Mouse (Mus musculus): ENCODE results near the gene Iscu. TPM values are rescaled to one million over a fixed set of nuclear protein-coding genes. Genes with fewer than 3 reads are reported as not detected.

The Iscu gene
- polyA plus RNA-seq (2015; fragmentation: Nextera tagmentation; extraction: Ambion mirVana) = 107 and 110 TPM in 2 replicates

DNA sequence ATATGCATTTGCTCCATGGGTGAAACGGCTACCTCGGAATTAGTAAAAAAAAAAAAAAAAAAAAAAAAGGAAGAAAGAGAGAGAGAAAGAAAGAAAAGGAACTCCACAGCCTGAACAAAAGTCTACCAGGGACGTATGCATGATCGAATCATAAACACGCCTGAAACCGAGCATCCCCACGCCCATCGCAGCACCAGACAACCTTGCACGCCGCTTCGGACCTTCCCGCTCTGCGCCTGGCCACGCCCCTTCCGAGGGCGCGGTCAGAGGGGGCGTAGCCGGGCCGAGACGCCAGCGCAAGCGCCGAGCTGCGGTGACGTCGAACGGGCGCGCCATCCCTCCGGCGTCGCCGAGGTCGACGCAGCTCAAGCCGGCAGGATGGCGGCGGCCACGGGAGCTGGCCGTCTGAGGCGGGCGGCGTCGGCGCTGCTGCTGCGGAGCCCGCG, at the start of gene Iscu, which contains the start of gene Sart3:
Iscu (plus strand) TSS at position 299 of the 446 bp plus-strand sequence.
Sart3 (minus strand) TSS at position 61 of the 446 bp plus-strand sequence.
- peak within 1 kb of the TSS; percentile 99 for H3K4me3 ChIP-seq (ENCODE audit: low read length)
- under 1% methylated on average over 45 of the region's 49 CpGs for WGBS
- no peaks in the 10 kb centered on the region for H3K27me3 ChIP-seq (ENCODE audit: insufficient read depth, low read length)
- H3K4me1 ChIP-seq (ENCODE audit: insufficient read depth, low read length) = peaks cover 24% of the 10 kb centered on the region
- H3K4me2 ChIP-seq (replicated peaks; ENCODE audit: low read depth, low read length) = peak within 1 kb of the TSS; percentile 86
- peak within 1 kb of the TSS; percentile 97 for H3K27ac ChIP-seq (ENCODE audit: low read length)
- ATAC-seq (ENCODE audit: low FRiP score, low TSS enrichment) = peak; percentile 89
- H3K36me3 ChIP-seq (ENCODE audit: insufficient read depth, low read length) = peaks cover 32% of the 10 kb centered on the region
- H3K9ac ChIP-seq (replicated peaks; ENCODE audit: low read length) = peak within 1 kb of the TSS; percentile 96
- no peaks in the 10 kb centered on the region for H3K9me3 ChIP-seq (ENCODE audit: low read length)

DNA sequence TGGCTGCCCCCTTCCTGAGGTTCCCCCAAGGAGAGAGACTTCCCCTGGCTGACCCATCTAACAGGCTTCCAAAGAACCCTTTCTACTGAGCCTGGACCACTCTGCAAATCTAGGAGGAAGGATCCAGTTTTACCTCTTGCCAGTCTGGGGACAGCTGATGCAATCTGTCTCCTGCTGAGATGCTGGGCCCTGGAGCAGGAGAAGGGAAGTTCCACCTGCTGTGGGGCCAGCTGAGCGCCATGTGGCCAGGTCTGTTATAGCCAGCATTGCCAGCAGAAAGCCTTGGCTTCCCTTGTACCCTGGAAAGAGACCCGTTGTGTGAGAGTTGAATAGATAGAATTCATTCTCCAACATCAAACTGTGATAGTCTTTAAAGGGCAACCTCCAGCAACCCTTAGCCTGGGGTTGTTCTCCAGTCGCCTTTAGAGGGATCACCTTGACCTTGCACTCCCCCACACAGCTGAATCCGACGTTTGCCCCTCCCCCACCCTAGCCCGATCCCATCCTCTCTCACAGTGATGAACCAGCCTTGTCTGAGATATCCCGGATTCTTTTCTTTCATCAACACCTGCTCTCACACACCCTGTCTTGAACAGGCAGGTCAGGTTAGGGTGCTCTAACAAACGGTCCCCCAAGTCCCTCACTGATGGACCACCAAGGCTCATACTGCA, 48.8 kb upstream of the Iscu start:
- Histone ChIP-seq H3K27ac (ENCODE audit: low read length) (no peak overlapping the region), H3K9me3 (ENCODE audit: low read length) (no peaks in the 10 kb centered on the region), H3K36me3 (ENCODE audit: insufficient read depth, low read length) (no peaks in the 10 kb centered on the region), H3K4me3 (ENCODE audit: low read length) (no peak overlapping the region), H3K4me1 (ENCODE audit: insufficient read depth, low read length) (no peaks in the 10 kb centered on the region), H3K4me2 (replicated peaks; ENCODE audit: low read depth, low read length) (no peak overlapping the region), H3K9ac (replicated peaks; ENCODE audit: low read length) (no peak overlapping the region), H3K27me3 (ENCODE audit: insufficient read depth, low read length) (no peaks in the 10 kb centered on the region)
- 0 out of 2 replicates have a peak, but pooled peaks have one; percentile 2 for ATAC-seq (ENCODE audit: low FRiP score, low TSS enrichment)
- 38% methylated on average over 8 of the region's 8 CpGs for WGBS

DNA sequence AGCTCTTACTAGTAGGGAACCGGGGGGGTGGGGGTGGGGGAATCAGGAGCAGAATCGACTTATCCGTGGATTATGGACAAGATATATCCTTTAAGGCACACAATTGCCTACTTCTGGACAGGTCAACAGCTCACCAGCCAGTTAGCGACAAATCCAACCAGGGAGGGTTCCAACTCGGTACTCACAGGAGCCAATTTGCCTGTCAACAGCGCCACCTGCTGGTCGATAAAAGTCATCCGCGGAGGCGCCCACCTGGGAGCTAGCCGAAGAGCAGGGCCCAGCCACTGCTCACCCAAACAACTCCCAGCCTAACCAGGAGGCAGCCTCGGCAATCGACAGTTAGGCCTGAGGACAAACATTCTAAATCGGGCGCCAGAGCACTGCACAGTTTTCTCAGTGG, 48.1 kb upstream of the Iscu start, which contains the start of gene 1700069L16Rik:
1700069L16Rik (minus strand) TSS at position 327 of the 400 bp plus-strand sequence.
- no peak within 1 kb of the TSS for H3K4me3 ChIP-seq (ENCODE audit: low read length)
- H3K9me3 ChIP-seq (ENCODE audit: low read length) = no peaks in the 10 kb centered on the region
- peak; percentile 35; the same call in 1 of the 2 replicates for ATAC-seq (ENCODE audit: low FRiP score, low TSS enrichment)
- H3K4me2 ChIP-seq (replicated peaks; ENCODE audit: low read depth, low read length) = no peak within 1 kb of the TSS
- H3K36me3 ChIP-seq (ENCODE audit: insufficient read depth, low read length) = no peaks in the 10 kb centered on the region
- H3K4me1 ChIP-seq (ENCODE audit: insufficient read depth, low read length) = no peaks in the 10 kb centered on the region
- no peak within 1 kb of the TSS for H3K27ac ChIP-seq (ENCODE audit: low read length)
- no peak within 1 kb of the TSS for H3K9ac ChIP-seq (replicated peaks; ENCODE audit: low read length)
- WGBS = 3% methylated on average over 15 of the region's 15 CpGs
- no peaks in the 10 kb centered on the region for H3K27me3 ChIP-seq (ENCODE audit: insufficient read depth, low read length)

DNA sequence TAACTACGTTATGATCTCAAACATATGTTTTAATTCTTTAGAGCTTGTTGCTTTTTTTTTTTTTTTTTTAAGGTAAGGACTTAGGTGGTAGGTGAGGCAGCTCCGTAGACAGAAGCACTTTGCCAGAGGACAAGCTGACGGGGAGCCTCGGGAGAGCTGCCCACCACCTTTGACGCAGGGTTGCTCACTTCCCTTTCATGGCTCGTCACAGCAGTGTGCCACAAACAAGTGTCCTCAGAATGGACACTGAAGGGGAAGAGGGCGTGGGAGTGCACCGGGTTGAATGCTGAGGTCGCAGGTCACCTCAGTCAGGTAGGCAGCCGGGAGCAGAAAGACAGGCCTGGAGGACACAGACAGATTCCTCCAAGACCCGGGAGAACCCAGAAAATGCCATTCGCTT, 47.1 kb upstream of the Iscu start:
- H3K9ac ChIP-seq (replicated peaks; ENCODE audit: low read length) = no peak overlapping the region
- no peaks in the 10 kb centered on the region for H3K36me3 ChIP-seq (ENCODE audit: insufficient read depth, low read length)
- 0 out of 2 replicates have a peak, but pooled peaks cover under 1% of the 10 kb centered on the region for H3K4me1 ChIP-seq (ENCODE audit: insufficient read depth, low read length)
- H3K27ac ChIP-seq (ENCODE audit: low read length) = no peak overlapping the region
- no peaks in the 10 kb centered on the region for H3K9me3 ChIP-seq (ENCODE audit: low read length)
- ATAC-seq (ENCODE audit: low FRiP score, low TSS enrichment) = no peak
- H3K4me3 ChIP-seq (ENCODE audit: low read length) = no peak overlapping the region
- WGBS = 57% methylated on average over 12 of the region's 12 CpGs
- no peak overlapping the region for H3K4me2 ChIP-seq (replicated peaks; ENCODE audit: low read depth, low read length)
- no peaks in the 10 kb centered on the region for H3K27me3 ChIP-seq (ENCODE audit: insufficient read depth, low read length)

DNA sequence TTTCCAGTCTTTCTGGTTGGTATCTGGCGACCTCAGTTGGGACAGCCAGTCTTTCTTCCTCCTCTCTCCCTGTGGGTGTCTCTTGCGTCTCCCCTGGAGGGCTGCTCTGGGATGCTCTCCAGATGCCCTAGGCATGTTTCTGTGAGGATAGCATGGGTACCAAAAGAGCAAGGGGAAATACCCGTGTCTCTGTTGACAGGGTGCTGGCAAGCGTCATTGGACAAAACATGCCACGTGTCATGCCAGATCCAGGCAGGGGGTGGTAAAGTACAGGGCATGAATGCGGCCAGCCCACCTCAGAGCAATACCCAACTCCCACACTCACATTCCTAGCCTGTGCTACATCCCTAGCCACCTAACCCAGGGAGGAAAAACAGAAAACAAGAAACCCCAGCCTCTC, 45.9 kb upstream of the Iscu start:
- WGBS = 80% methylated on average over 6 of the region's 6 CpGs
- Histone ChIP-seq H3K4me1 (ENCODE audit: insufficient read depth, low read length) (peaks cover 5% of the 10 kb centered on the region; the same call in 1 of the 2 replicates), H3K9ac (replicated peaks; ENCODE audit: low read length) (no peak overlapping the region), H3K36me3 (ENCODE audit: insufficient read depth, low read length) (no peaks in the 10 kb centered on the region), H3K4me2 (replicated peaks; ENCODE audit: low read depth, low read length) (no peak overlapping the region), H3K9me3 (ENCODE audit: low read length) (no peaks in the 10 kb centered on the region), H3K27me3 (ENCODE audit: insufficient read depth, low read length) (no peaks in the 10 kb centered on the region), H3K27ac (ENCODE audit: low read length) (no peak overlapping the region), H3K4me3 (ENCODE audit: low read length) (no peak overlapping the region)
- ATAC-seq (ENCODE audit: low FRiP score, low TSS enrichment) = no peak

DNA sequence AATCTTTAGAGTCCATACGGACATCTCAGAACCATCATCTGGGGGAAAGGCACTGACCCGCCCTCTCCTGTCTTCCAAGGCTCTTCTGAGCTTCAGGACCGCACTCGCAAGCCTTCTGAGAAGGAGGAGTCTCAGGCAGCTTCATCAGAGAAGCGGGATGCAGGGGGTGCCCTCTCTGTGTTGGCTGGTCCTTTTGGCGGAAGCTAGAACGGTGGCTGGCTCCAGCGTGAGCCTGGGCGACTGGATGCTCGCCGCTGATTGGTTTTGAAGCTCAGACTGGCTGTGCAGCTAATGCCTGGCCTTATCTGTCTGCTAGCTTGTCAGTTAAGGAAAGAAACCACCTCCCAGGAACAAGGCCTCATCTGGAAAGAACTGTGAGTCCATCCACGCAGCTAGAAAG, 45.3 kb upstream of the Iscu start:
- Histone ChIP-seq H3K9ac (replicated peaks; ENCODE audit: low read length) (no peak overlapping the region), H3K4me3 (ENCODE audit: low read length) (no peak overlapping the region), H3K4me1 (ENCODE audit: insufficient read depth, low read length) (peaks cover 5% of the 10 kb centered on the region; the same call in 1 of the 2 replicates), H3K27me3 (ENCODE audit: insufficient read depth, low read length) (no peaks in the 10 kb centered on the region), H3K27ac (ENCODE audit: low read length) (no peak overlapping the region), H3K36me3 (ENCODE audit: insufficient read depth, low read length) (no peaks in the 10 kb centered on the region), H3K9me3 (ENCODE audit: low read length) (no peaks in the 10 kb centered on the region), H3K4me2 (replicated peaks; ENCODE audit: low read depth, low read length) (no peak overlapping the region)
- 68% methylated on average over 12 of the region's 12 CpGs for WGBS
- no peak for ATAC-seq (ENCODE audit: low FRiP score, low TSS enrichment)

DNA sequence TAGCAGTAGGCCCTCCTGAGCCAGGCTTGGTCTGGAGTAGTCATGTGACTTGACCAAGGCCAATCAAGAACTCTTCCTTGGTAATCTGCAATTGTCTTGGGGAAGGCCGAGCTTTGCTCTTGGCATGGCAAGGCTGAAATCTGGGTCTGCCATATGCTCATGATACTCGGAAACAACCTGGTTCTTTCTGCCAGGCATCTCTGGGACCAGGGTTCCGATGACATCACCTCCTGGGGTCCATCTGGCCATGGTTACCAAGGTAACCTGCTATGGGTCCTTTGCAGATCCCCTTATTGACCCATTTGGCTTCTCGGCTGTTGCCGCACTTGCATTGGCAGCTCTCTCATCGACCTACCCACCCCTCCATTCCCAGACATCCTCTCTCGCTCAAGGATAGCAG, 44.5 kb upstream of the Iscu start:
- Histone ChIP-seq H3K27ac (ENCODE audit: low read length) (no peak overlapping the region), H3K4me3 (ENCODE audit: low read length) (no peak overlapping the region), H3K36me3 (ENCODE audit: insufficient read depth, low read length) (no peaks in the 10 kb centered on the region), H3K9ac (replicated peaks; ENCODE audit: low read length) (no peak overlapping the region), H3K9me3 (ENCODE audit: low read length) (no peaks in the 10 kb centered on the region), H3K27me3 (ENCODE audit: insufficient read depth, low read length) (no peaks in the 10 kb centered on the region), H3K4me1 (ENCODE audit: insufficient read depth, low read length) (peaks cover 5% of the 10 kb centered on the region; the same call in 1 of the 2 replicates), H3K4me2 (replicated peaks; ENCODE audit: low read depth, low read length) (no peak overlapping the region)
- 80% methylated on average over 7 of the region's 7 CpGs for WGBS
- no peak for ATAC-seq (ENCODE audit: low FRiP score, low TSS enrichment)

DNA sequence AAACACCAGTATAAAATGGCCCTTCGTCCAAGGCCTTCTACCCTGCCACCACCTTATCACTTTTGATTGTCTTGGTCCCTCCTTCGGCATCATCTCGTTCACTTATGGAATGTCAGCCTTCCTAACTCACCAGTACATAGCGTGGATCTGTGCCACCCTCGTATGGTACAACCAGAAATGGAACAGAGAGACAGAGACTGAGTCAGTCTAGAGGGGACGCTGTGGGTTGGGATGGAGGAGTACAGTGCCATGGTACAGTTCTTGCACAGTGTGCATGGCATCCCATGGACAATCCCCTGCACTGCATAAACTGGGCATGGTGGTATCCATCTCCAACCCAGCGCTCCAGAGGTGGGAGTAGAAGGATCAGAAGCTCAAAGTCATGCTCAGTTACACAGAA, 43.9 kb upstream of the Iscu start:
- Histone ChIP-seq H3K4me2 (replicated peaks; ENCODE audit: low read depth, low read length) (no peak overlapping the region), H3K27me3 (ENCODE audit: insufficient read depth, low read length) (no peaks in the 10 kb centered on the region), H3K4me1 (ENCODE audit: insufficient read depth, low read length) (peaks cover 5% of the 10 kb centered on the region; the same call in 1 of the 2 replicates), H3K9ac (replicated peaks; ENCODE audit: low read length) (no peak overlapping the region), H3K9me3 (ENCODE audit: low read length) (no peaks in the 10 kb centered on the region), H3K27ac (ENCODE audit: low read length) (no peak overlapping the region), H3K36me3 (ENCODE audit: insufficient read depth, low read length) (no peaks in the 10 kb centered on the region), H3K4me3 (ENCODE audit: low read length) (no peak overlapping the region)
- no peak for ATAC-seq (ENCODE audit: low FRiP score, low TSS enrichment)
- WGBS = 83% methylated on average over 7 of the region's 7 CpGs

DNA sequence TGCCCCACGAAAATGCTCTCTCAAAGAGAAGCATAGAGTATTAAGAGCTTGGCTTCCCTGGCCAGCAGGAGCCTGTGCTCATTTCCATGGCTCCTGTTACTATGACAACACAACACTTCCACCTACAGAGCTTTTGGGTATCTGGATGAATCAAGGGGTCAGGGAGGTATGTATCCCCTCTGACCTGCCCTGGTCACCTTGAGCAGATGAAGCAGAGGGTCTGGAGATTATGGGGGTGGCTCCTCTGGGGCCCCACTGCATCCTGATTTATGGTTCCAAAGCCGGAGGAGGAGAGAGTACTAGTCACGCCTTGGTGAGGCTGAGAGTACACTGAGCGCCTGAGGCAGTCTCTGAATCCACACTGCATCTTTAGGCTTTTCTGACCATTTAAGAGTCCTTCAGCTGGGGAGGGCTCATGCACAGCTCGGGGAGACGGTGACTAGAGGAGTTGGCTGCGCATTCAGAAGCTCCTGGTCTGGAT, 41.9 kb upstream of the Iscu start:
- no peak overlapping the region for H3K27ac ChIP-seq (ENCODE audit: low read length)
- no peak for ATAC-seq (ENCODE audit: low FRiP score, low TSS enrichment)
- 25% methylated on average over 7 of the region's 7 CpGs for WGBS
- no peaks in the 10 kb centered on the region for H3K9me3 ChIP-seq (ENCODE audit: low read length)
- no peak overlapping the region for H3K4me3 ChIP-seq (ENCODE audit: low read length)
- no peak overlapping the region for H3K9ac ChIP-seq (replicated peaks; ENCODE audit: low read length)
- no peak overlapping the region for H3K4me2 ChIP-seq (replicated peaks; ENCODE audit: low read depth, low read length)
- no peaks in the 10 kb centered on the region for H3K36me3 ChIP-seq (ENCODE audit: insufficient read depth, low read length)
- H3K27me3 ChIP-seq (ENCODE audit: insufficient read depth, low read length) = no peaks in the 10 kb centered on the region
- peaks cover 12% of the 10 kb centered on the region for H3K4me1 ChIP-seq (ENCODE audit: insufficient read depth, low read length)

DNA sequence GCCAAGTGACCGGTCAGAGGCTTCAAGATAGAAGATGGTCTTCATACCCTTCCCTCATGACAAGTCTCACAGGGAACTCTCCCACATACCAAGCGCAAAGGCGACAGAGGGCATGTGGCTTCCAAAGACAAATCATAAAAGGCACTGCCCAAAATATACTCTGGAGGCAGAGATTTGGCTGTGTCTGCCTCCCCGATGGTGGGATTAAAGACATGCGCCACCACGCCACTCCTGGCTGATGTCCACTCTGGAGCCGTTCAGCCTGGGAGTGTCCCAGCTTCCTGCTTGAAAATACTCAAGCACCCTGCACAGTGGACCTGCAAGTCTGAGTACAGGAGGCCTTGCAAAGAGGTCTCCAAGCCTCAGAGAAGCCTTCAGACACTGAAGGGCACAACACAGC, 41.4 kb upstream of the Iscu start:
- no peak overlapping the region for H3K27ac ChIP-seq (ENCODE audit: low read length)
- H3K4me1 ChIP-seq (ENCODE audit: insufficient read depth, low read length) = peaks cover 12% of the 10 kb centered on the region
- WGBS = 84% methylated on average over 7 of the region's 7 CpGs
- no peak overlapping the region for H3K4me2 ChIP-seq (replicated peaks; ENCODE audit: low read depth, low read length)
- no peaks in the 10 kb centered on the region for H3K36me3 ChIP-seq (ENCODE audit: insufficient read depth, low read length)
- no peak overlapping the region for H3K9ac ChIP-seq (replicated peaks; ENCODE audit: low read length)
- no peak overlapping the region for H3K4me3 ChIP-seq (ENCODE audit: low read length)
- H3K27me3 ChIP-seq (ENCODE audit: insufficient read depth, low read length) = no peaks in the 10 kb centered on the region
- ATAC-seq (ENCODE audit: low FRiP score, low TSS enrichment) = no peak
- H3K9me3 ChIP-seq (ENCODE audit: low read length) = no peaks in the 10 kb centered on the region

All from kidney, embryonic 16.5 days (tissue).